Mouse (Mus musculus): ENCODE results near the gene Olfr339. TPM values are rescaled to one million over a fixed set of nuclear protein-coding genes. Genes with fewer than 3 reads are reported as not detected.
"Not testable (repeated sequence)": the region's sequence is repeated elsewhere in the genome, so short reads cannot be mapped to it uniquely, and the experiment has no call there.

The Olfr339 gene
- not detected for total RNA-seq (2021)

DNA sequence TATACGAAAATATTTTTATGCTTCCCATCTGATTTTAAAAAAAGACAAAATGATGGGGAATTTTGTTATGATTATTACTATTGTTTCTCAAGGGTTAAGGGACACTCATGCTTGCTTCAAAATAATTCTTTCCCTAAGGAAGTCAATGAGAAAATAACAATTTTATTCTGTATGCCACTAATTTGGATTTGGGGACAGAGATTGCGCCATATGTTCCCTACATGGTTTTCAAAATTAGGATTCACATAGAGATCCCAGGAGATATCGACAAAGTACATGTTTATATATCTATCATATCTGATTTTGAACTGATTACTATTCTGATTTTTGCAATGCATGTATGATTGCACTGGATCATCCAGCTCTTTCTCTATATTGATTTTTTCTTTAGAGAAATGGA is at the start of gene Olfr339:
Gene Olfr339, plus strand, starts transcription at position 301 of the 400 bp plus-strand sequence.
- DNase-seq, result no peak
- intact Hi-C loops (cut with DNase I), result no loop called here

DNA sequence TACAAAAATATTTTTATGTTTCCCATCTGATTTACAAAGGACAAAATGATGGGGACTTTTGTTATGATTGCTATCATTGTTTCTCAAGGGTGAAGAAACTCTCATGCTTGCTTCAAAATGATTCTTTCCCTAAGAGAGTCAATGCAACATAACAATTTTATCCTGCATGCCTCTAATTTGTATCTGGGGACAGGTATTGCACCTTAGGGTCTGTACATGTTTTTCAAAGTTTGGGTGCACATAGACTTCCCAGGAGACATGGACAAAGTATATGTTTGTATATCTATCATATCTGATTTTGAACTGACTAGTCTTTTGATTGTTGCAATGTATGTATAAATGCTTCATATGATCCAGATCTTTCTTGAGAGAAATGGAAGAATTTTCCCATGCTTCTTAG is 45.5 kb upstream of the Olfr339 start, which contains the start of gene Olfr338:
Gene Olfr338, plus strand, starts transcription at position 301 of the 400 bp plus-strand sequence.
- DNase-seq, result no peak
- intact Hi-C loops (cut with DNase I), result no loop called here

DNA sequence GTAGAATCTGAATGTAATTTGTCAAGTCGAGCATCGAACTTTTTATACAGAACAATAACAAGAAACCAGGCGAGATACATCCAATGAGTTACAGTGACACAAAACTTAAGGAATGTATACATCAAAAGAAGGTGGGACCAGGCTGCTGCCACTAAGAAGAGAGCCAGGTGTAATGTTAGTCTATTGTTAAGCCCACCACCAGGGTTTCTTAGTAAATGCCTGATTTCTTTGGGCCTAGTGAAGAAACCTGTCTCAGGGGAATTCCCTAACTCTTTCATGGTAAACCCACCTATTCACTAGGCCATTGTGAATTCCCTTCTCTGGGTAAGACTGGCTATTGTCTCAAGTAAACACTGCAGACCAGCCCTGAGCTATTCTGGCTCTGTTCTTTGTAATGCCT is 3.6 kb upstream of the Olfr339 start:
- DNase-seq; intact Hi-C loops (cut with DNase I): not testable (repeated sequence)

DNA sequence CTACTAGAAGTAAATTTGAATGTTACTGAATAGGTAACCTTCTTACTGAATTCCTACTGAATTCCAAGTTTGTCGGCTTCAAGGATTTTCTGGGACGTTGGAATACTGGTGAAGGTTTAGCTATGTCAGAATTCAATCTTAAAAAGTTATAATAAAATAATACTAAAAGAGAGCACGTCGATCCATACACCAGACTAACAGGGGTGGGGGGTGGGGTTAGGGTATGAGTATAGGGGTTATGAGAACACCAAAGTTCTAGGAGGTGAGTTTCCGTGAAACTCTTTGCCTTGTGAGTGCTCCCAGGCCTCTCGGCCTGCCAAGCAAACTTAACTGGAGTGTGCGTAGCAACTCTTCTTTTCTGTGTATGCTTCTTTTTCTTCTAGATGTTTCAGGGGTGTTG is 3.2 kb upstream of the Olfr339 start:
- DNase-seq; intact Hi-C loops (cut with DNase I): not testable (repeated sequence)

DNA sequence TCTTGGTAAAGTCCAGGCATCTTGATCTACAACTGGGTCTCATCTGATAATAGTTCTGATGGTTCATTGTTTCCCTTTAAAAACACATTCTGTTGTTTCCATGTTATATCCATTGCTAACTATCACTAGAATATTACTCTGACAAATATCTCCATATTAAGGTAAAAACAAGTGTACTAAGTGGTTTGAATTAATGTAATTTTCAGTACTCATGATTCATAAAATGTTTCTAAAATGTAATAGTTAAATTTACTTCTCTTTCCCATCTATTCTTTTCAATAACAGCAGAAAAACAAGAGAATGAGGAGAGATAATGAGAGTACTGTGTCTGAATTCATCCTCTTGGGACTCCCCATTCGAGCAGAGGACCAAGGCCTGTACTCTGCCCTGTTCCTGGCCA is 33.5 kb downstream of the Olfr339 start, which contains the start of gene Olfr340:
Gene Olfr340, plus strand, starts transcription at position 301 of the 400 bp plus-strand sequence.
- no peak for DNase-seq
- intact Hi-C loops (cut with DNase I), result no loop called here

DNA sequence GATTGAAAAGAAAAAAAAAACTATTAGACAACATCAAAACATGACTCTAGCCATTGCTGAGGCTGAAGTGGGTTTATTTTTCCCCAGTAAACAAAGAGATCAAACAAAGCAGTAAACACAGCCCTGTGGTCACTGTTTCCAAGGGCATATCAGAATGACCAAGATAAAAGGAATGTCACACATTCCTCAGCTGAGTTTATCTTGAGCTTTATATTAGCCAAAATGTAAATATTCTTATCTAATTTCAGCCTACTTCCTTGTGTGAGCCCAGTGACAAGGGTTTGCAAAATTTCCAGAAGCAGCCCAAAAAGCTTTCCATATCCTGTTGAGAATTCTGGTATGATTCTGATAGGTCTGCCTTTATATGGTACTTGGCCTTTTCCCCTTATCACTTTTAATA is 54.9 kb downstream of the Olfr339 start:
- no peak for DNase-seq
- intact Hi-C loops (cut with DNase I), result no loop called here

Other genes with a start within 250 kb of the Olfr339 start
- 10 to 100 TPM; 15.5 to 16.0 TPM for gene Ptgs1, start 188.5 kb upstream of the Olfr339 start, total RNA-seq (2021)
- gene Olfr338, start 45.4 kb upstream of the Olfr339 start, total RNA-seq (2021), result not detected
- gene Olfr340, start 33.6 kb downstream of the Olfr339 start, total RNA-seq (2021), result not detected
- gene Olfr341, start 63.5 kb downstream of the Olfr339 start, total RNA-seq (2021), result not detected
- not detected for gene Olfr342, start 106.1 kb downstream of the Olfr339 start, total RNA-seq (2021)
- gene Olfr344, start 147.7 kb downstream of the Olfr339 start, total RNA-seq (2021), result not detected
- gene Olfr345, start 221.1 kb downstream of the Olfr339 start, total RNA-seq (2021), result not detected